Comparison of ENCODE assay signal across 11 mouse cellular contexts in genomic region chr6:28756306-28757018, GRCm38 (mm10).
DNase-seq lines count a peak whose midpoint lies in the region; ATAC-seq and TF ChIP-seq lines count a peak whose summit lies in the region.
"Had no signal": no experiment of that assay in that cellular context is flagged by ENCODE, and none has a peak within 500 bp of the region (broad histone marks: within the 10 kb centered on the region; RNA-seq: fewer than 3 reads in every experiment).

No protein-coding gene starts in this region.

- H3K4me1 ChIP-seq in kidney, embryonic 16.5 days (ENCODE audit: insufficient read depth, low read length) = peaks cover 8% of the 10 kb centered on the region
- no peaks in the 10 kb centered on the region for H3K4me1 ChIP-seq in stomach, postnatal 0 days (replicated peaks; ENCODE audit: control insufficient read depth, insufficient read depth)

- no peak overlapping the region for H3K4me3 ChIP-seq in kidney, embryonic 16.5 days (ENCODE audit: low read length)
- H3K4me3 ChIP-seq in stomach, postnatal 0 days (ENCODE audit: low read depth, low read length) = no peak overlapping the region
- H3K4me3 ChIP-seq: embryonic facial prominence, embryonic 12.5 days had no signal

- 72% methylated on average over 10 of the region's 10 CpGs for WGBS in kidney, embryonic 16.5 days
- 63% methylated on average over 10 of the region's 10 CpGs for WGBS in stomach, postnatal 0 days

- DNase-seq in cerebellum, postnatal 14 days = peak; percentile 74 to 84
- no peak for DNase-seq in cerebellum, adult 8-10 months
- DNase-seq in testis, postnatal 10 days (ENCODE audit: low spot score) = peak; percentile 64
- no peak for DNase-seq in testis, postnatal 14 days (ENCODE audit: low spot score)
- DNase-seq in lung, postnatal 36 days = peak; percentile 22
- peak; percentile 36 for DNase-seq in stomach, postnatal 0 days (ENCODE audit: low spot score)
- no peak for DNase-seq in urinary bladder, adult 2 months (ENCODE audit: low spot score)

- H3K36me3 ChIP-seq in kidney, embryonic 16.5 days (ENCODE audit: insufficient read depth, low read length) = no peaks in the 10 kb centered on the region
- H3K36me3 ChIP-seq in stomach, postnatal 0 days (ENCODE audit: control insufficient read depth, insufficient read depth, low read length) = no peaks in the 10 kb centered on the region
- H3K36me3 ChIP-seq: embryonic facial prominence, embryonic 12.5 days had no signal

- TF ChIP-seq EP300 in stomach, postnatal 0 days (optimal IDR thresholded peaks at IDR 0.05) = no peak

- no peak for TF ChIP-seq CTCF in stomach, postnatal 0 days (IDR thresholded peaks at IDR 0.05; ENCODE audit: low read depth)

- H3K4me2 ChIP-seq in kidney, embryonic 16.5 days (replicated peaks; ENCODE audit: low read depth, low read length) = no peak overlapping the region
- no peak overlapping the region for H3K4me2 ChIP-seq in stomach, postnatal 0 days (replicated peaks; ENCODE audit: low read depth)
- H3K4me2 ChIP-seq: embryonic facial prominence, embryonic 12.5 days had no signal

- no peaks in the 10 kb centered on the region for H3K9me3 ChIP-seq in kidney, embryonic 16.5 days (ENCODE audit: low read length)
- H3K9me3 ChIP-seq in stomach, postnatal 0 days (ENCODE audit: control insufficient read depth, low read length) = no peaks in the 10 kb centered on the region
- H3K9me3 ChIP-seq: embryonic facial prominence, embryonic 12.5 days had no signal

- H3K27me3 ChIP-seq in kidney, embryonic 16.5 days (ENCODE audit: insufficient read depth, low read length) = no peaks in the 10 kb centered on the region
- no peaks in the 10 kb centered on the region for H3K27me3 ChIP-seq in stomach, postnatal 0 days (ENCODE audit: control insufficient read depth, insufficient read depth, low read length)
- H3K27me3 ChIP-seq: CH12.LX; embryonic facial prominence, embryonic 12.5 days had no signal

- no peak overlapping the region for H3K9ac ChIP-seq in kidney, embryonic 16.5 days (replicated peaks; ENCODE audit: low read length)
- H3K9ac ChIP-seq in stomach, postnatal 0 days (ENCODE audit: low read length) = no peak overlapping the region
- H3K9ac ChIP-seq: embryonic facial prominence, embryonic 12.5 days; liver, embryonic 14.5 days had no signal

- peak overlapping the region; percentile 13; the same call in 1 of the 2 replicates for H3K27ac ChIP-seq in kidney, embryonic 16.5 days (ENCODE audit: low read length)
- no peak overlapping the region for H3K27ac ChIP-seq in stomach, postnatal 0 days (replicated peaks)
- H3K27ac ChIP-seq: embryonic facial prominence, embryonic 12.5 days; liver, embryonic 14.5 days had no signal

- no peak; the same call in 1 of the 2 replicates for ATAC-seq in kidney, embryonic 16.5 days (ENCODE audit: low FRiP score, low TSS enrichment)
- ATAC-seq in stomach, postnatal 0 days (ENCODE audit: low FRiP score, low TSS enrichment) = no peak

Comparison
In these comparisons a context has a peak if more than half of its experiments do, and no peak if none do; other contexts are left out.
1. DNase-seq: peak in cerebellum, postnatal 14 days (2 of 2), testis, postnatal 10 days (single experiment), lung, postnatal 36 days (single experiment) and stomach, postnatal 0 days (single experiment); none in cerebellum, adult 8-10 months (single experiment), testis, postnatal 14 days (single experiment) and urinary bladder, adult 2 months (single experiment).